Mouse (Mus musculus) C2C12 (cell line): ENCODE measurements around the gene Mlip.

ENCODE experiments used
- CTCF ChIP-seq: IDR thresholded peaks from one replicate; pipeline ENCODE4 v1.5.1; 2011; ENCODE audit not compliant: control insufficient read depth, insufficient read depth, insufficient read length
- MAX ChIP-seq: IDR thresholded peaks from one replicate; pipeline ENCODE4 v1.6.1; 2011; ENCODE audit warnings: mild to moderate bottlenecking, control low read depth

- TF ChIP-seq CTCF (no peak), MAX (no peak)
Observed at GRCm38 (mm10) chr9:77161764-77162163, 191.0 kb downstream of the Mlip start.
